Mouse (Mus musculus) heart, embryonic 10.5 days (tissue): ENCODE data around the gene Erf. TPM values are rescaled to one million over a fixed set of nuclear protein-coding genes. Genes with fewer than 3 reads are reported as not detected.

Experiments
- DNase-seq: peaks from one replicate; pipeline ENCODE4 v3.0.0-alpha.2; 2017; ENCODE audit warnings: low spot score
- H3K27ac ChIP-seq: fragments of 300-500 bp; sonication (generic); 2 replicates; pipeline ENCODE4 v1.5.1; 2016; ENCODE audit warnings: mild to moderate bottlenecking
- H3K27me3 ChIP-seq: fragments of 300-500 bp; sonication (generic); 2 replicates; pipeline ENCODE4 v1.6.1; 2016; ENCODE audit warnings: mild to moderate bottlenecking; ENCODE audit not compliant: poor library complexity, insufficient read depth, severe bottlenecking
- H3K36me3 ChIP-seq: fragments of 300-500 bp; sonication (generic); 2 replicates; pipeline ENCODE4 v1.6.1; 2016; ENCODE audit warnings: mild to moderate bottlenecking, moderate library complexity
- H3K4me1 ChIP-seq: fragments of 300-500 bp; sonication (generic); 2 replicates; pipeline ENCODE4 v1.6.1; 2016; ENCODE audit warnings: mild to moderate bottlenecking
- H3K4me3 ChIP-seq: fragments of 300-500 bp; sonication (generic); 2 replicates; pipeline ENCODE4 v1.5.1; 2016; ENCODE audit warnings: mild to moderate bottlenecking, moderate library complexity
- H3K9me3 ChIP-seq: fragments of 300-500 bp; sonication (generic); 2 replicates; pipeline ENCODE4 v1.6.1; 2016; ENCODE audit warnings: mild to moderate bottlenecking, moderate library complexity
- WGBS: fragments of 180-500 bp; shearing (Covaris S2); methylation state at CpG from one replicate; pipeline ENCODE4 v1.1.7; 2016; 5-methylcytosine and 5-hydroxymethylcytosine counted together
- polyA plus RNA-seq: library from polyadenylated mRNA; unstranded; fragments of >200 nt; fragmentation: Nextera tagmentation; extraction: Ambion mirVana; gene quantifications from 2 replicates; pipeline ENCODE4 v1.2.1, GENCODE M21; 2016

Erf gene
- polyA plus RNA-seq, 1 experiment from 2014 or later = 17.9 TPM

DNA sequence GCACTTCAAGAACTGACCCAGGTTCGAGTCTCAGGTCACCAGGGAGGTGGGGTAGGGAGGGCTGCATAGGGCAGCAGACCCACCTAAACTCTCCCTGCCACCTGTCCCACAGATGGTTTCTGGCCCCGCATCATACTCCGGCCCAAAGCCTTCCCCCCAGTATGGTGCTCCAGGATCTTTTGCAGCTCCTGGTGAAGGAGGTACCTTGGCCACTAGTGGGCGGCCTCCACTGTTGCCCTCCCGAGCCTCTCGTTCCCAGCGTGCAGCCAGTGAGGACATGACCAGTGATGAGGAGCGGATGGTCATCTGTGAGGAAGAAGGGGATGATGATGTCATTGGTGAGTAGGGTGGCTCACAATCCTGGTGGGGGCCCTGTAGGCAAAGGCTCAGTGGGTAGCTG, 36.4 kb upstream of the Erf start:
- peaks cover 75% of the 10 kb centered on the region for H3K36me3 ChIP-seq
- H3K27me3 ChIP-seq = no peaks in the 10 kb centered on the region
- H3K4me3 ChIP-seq = no peak overlapping the region
- no peak overlapping the region for H3K27ac ChIP-seq
- H3K9me3 ChIP-seq = no peaks in the 10 kb centered on the region; the same call in 1 of the 2 replicates
- peaks cover 27% of the 10 kb centered on the region for H3K4me1 ChIP-seq
- 79% methylated on average over 8 of the region's 8 CpGs for WGBS
- no peak for DNase-seq

- Histone ChIP-seq H3K27me3 (no peaks in the 10 kb centered on the region), H3K36me3 (peaks cover 62% of the 10 kb centered on the region), H3K27ac (no peak overlapping the region), H3K4me1 (peaks cover 39% of the 10 kb centered on the region), H3K4me3 (no peak overlapping the region), H3K9me3 (no peaks in the 10 kb centered on the region; the same call in 1 of the 2 replicates)
- 88% methylated on average over 20 of the region's 20 CpGs for WGBS
- DNase-seq = no peak
Observed at GRCm38 (mm10) chr7:25285511-25286238, 35.1 kb upstream of the Erf start.

GRCm38 (mm10) chr7:25284766-25285165, 34.2 kb upstream of the Erf start:
- no peak overlapping the region for H3K4me3 ChIP-seq
- DNase-seq = no peak
- H3K27me3 ChIP-seq = no peaks in the 10 kb centered on the region
- H3K36me3 ChIP-seq = peaks cover 53% of the 10 kb centered on the region
- H3K4me1 ChIP-seq = peaks cover 46% of the 10 kb centered on the region
- 74% methylated on average over 5 of the region's 5 CpGs for WGBS
- no peaks in the 10 kb centered on the region; the same call in 1 of the 2 replicates for H3K9me3 ChIP-seq
- H3K27ac ChIP-seq = 0 out of 2 replicates have a peak overlapping the region, but pooled peaks have one; percentile 25

DNA sequence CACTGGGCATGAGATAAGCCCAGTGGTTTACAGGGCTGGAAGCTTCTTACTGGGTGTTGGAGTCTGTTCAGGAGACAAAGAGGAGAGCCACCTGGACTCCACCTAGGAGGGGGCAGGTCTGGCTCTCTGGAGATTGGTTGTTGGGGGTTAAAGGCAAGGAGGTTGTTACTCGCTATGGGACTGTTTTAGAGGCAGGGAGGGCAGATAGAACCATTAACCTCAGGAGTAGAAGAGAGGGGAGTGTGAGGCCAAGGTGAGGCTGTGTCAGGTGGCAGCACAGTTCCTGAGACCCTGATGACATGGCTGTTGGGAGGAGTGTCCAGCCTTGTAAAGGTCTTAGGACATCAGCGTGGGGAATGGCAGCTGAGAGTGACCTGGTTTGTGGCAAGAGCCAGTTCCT, 33.6 kb upstream of the Erf start:
- 69% methylated on average over 2 of the region's 2 CpGs for WGBS
- H3K27ac ChIP-seq = peak overlapping the region; percentile 98; the same call in 1 of the 2 replicates
- no peaks in the 10 kb centered on the region for H3K27me3 ChIP-seq
- H3K4me3 ChIP-seq = peak overlapping the region; percentile 89
- H3K9me3 ChIP-seq = no peaks in the 10 kb centered on the region
- H3K36me3 ChIP-seq = peaks cover 47% of the 10 kb centered on the region
- DNase-seq = no peak
- peaks cover 52% of the 10 kb centered on the region for H3K4me1 ChIP-seq

GRCm38 (mm10) chr7:25283637-25284036, 33.1 kb upstream of the Erf start:
- 20% methylated on average over 5 of the region's 5 CpGs for WGBS
- Histone ChIP-seq H3K9me3 (no peaks in the 10 kb centered on the region), H3K4me1 (peaks cover 52% of the 10 kb centered on the region)

DNA sequence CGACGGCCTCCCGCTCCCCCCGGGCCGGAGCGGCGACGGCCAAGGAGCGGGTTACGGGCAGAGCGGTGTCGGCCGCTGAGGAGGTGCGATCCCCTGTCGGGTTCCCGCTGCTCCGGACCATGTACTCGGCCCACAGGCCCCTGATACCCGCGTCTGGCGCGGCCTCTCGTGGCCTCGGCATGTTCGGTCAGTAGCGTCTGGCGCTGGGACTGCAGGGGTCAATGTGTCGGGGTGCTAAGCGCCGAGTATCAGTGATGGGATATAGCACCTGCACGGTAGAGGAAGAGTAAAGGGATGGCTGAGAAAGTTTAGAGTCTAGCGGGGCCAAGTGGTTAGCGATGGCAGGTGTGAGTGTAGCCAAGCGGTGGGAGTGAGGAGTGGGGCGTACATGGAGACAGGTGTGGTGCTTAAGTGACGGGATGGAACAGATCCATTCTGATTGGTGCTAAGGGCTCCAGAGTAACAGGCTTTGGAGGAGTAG, 32.2 kb upstream of the Erf start:
- Histone ChIP-seq H3K4me1 (peaks cover 55% of the 10 kb centered on the region), H3K4me3 (peak overlapping the region; percentile 89), H3K9me3 (no peaks in the 10 kb centered on the region), H3K36me3 (peaks cover 33% of the 10 kb centered on the region), H3K27me3 (no peaks in the 10 kb centered on the region), H3K27ac (peak overlapping the region; percentile 98)
- WGBS = under 1% methylated on average over 34 of the region's 36 CpGs
- peak; percentile 90 for DNase-seq

More at GRCm38 (mm10) chr7:25283637-25284036, 33.1 kb upstream of the Erf start:
- Histone ChIP-seq H3K4me3 (peak overlapping the region; percentile 89), H3K27me3 (no peaks in the 10 kb centered on the region), H3K36me3 (peaks cover 41% of the 10 kb centered on the region), H3K27ac (peak overlapping the region; percentile 98)
- no peak for DNase-seq

DNA sequence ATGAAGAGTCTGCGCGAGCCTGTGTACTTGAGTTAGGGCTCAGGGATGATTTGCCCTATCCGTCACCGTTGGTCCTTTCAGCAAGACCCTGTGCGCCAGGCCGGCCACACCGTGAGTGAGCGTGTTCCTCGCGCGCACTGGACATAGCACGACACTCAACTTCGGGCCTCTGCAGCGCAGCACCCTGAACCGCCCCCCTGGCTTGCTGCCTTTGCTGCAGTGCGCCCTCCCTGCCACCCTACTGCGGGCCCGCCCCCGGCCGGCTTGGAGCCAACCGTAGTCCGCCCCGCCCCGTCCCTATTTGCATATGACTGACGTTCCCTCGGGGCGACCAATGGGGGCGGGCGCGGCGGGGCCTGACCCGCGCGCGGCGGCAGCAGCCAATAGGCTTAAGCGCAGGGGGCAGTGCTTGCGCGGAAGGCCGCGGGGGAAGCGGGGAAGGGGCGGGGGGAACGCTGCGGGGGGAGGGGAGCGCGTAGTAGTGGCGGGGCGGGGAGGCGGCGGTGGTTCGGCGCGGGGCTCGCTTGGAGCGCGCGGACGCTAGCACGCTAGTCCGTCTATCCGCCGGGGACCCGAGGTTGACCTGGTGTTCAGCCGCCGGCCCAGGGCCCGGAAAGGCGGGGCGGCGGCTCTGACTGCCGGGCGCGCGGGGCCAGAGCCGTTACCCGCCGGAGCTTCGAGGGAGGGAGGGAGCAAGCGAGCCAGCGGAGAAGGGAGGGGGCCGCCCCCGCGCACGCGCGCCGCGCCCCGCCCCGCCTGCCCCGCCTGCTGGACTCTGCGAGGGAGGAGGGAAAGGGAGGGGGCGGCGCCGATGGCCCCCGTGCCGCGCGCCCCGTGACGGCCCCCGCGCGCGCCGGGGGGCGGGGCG, 31.4 kb upstream of the Erf start:
- peak; percentile 99 for DNase-seq
- peaks cover 63% of the 10 kb centered on the region for H3K4me1 ChIP-seq
- 2% methylated on average over 77 of the region's 108 CpGs for WGBS

DNA sequence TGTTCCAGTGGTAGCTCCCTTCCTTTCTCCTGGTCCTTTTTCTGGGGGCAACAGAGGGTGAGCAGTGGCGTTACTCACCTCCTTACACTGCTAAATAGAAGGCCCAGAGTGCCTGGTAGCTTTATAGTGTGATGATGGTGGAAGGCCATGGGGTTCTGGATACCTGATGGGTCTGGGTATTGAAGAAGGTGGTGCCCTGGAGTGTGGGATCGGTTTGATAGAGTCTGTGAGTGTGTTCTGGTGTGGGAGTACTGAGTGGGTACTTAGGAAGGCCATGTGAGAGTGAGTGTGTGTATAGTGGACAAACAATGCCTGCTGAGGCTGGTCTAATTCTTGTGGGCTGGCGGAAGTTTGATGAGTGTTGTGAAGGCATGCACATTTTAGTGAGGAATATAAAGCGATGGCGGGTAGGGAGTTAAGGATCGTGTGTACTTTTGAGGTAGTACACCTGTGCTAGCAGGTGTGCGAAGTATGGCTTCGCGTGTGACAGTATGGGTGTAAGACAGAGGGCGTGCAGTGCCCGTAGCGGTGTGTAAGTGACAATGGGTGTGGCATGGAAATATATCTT, 30.7 kb upstream of the Erf start:
- no peaks in the 10 kb centered on the region for H3K27me3 ChIP-seq
- H3K36me3 ChIP-seq = peaks cover 18% of the 10 kb centered on the region
- 24% methylated on average over 12 of the region's 12 CpGs for WGBS
- no peaks in the 10 kb centered on the region for H3K9me3 ChIP-seq
- DNase-seq = no peak
- H3K27ac ChIP-seq = peak overlapping the region; percentile 98
- H3K4me1 ChIP-seq = peaks cover 69% of the 10 kb centered on the region
- peak overlapping the region; percentile 89 for H3K4me3 ChIP-seq

More for the DNA sequence above, 31.4 kb upstream of the Erf start:
- Histone ChIP-seq H3K9me3 (no peaks in the 10 kb centered on the region), H3K27me3 (no peaks in the 10 kb centered on the region), H3K4me3 (peak overlapping the region; percentile 89), H3K27ac (peak overlapping the region; percentile 98), H3K36me3 (peaks cover 25% of the 10 kb centered on the region)

DNA sequence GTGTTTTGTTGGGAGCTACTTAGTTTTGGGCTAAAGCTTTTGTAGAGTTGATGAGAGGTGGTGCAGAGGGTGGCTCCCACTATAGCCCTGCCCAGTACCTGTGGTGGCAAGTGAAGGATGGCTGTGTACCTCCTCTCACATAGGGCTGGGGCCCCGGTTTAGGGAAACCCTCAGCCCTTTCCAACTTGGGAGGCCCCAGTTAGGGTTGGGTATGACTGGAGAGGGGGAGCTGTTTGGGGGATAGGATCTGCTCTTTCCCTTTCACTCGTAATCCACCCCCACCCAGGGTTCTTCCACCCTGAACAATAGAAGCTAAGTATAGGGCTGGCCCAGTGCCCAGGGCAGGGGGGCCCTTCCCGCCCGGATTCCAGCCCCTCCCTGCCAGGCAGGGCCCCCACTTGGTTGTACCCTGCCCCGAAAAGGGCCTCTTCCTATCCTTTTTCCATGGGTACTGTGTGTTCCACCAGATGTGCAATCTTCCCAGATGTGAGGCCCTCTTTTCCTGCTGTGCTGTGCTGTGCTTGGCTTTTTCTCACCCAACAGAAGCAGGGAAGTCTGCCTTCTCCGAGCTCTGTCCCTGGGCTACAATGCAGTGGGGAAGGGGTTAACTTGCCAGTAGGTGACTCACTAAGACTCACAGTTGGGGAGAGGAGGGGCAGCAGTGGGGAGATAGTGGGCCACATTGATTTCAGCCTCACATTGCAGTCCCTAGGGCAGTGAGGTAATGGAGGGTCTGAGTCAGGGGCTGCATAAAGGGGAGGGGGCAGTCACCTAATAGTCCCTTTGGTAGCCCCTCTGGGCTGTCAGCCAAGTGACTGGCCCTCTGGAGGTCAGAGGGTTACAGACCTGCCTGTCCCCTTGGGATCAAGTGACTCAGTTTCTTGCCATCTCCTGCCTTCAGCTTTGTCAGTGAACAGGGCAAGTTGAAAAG, 29.6 kb upstream of the Erf start:
- peak; percentile 93 for DNase-seq
- Histone ChIP-seq H3K9me3 (no peaks in the 10 kb centered on the region), H3K36me3 (peaks cover 6% of the 10 kb centered on the region), H3K27me3 (no peaks in the 10 kb centered on the region), H3K4me1 (peaks cover 79% of the 10 kb centered on the region), H3K4me3 (peak overlapping the region; percentile 89), H3K27ac (peak overlapping the region; percentile 98)
- WGBS = 2% methylated on average over 6 of the region's 6 CpGs

DNA sequence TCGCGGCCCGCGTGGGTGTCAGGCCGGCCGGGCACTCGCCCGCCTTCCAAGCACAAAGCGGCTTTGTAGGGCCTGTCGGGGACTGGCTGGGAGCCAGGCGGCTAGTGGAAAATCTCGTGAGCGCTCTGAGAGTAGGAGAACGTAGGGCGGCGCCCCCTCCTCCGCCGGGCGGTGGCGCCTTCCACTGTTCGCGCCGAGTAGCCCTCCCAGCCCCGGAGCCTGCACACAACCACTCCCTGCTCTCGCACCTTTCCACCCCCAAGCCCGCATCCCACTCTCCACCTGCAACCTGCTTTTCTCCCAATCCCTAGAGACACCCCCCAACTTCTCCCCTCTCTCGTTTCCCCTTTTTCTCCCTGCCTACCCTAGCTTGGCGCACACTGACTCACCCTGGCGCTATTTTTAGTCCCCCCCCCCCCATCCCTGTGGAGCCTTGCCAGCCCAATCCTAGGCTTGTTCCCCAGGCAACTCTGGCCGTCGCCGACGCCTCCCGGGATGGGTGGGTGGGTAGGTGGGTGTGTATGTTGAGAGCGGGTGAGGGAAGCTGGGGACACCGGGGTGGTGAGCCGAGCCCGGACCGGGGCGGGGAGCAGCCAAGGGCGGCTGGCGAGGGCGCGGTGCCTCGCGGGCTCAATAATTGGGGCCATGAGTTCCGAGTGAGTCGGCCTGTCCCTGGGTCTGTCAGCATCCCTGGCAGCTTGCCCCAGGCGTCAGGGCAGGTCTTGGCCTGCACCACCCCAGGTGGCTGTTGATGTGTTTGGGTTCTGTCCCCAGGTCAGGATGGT, 28.7 kb upstream of the Erf start:
- under 1% methylated on average over 47 of the region's 49 CpGs for WGBS

GRCm38 (mm10) chr7:25278341-25279075, 27.9 kb upstream of the Erf start:
- DNase-seq = peak; percentile 97
- H3K36me3 ChIP-seq = peaks cover 6% of the 10 kb centered on the region; the same call in 1 of the 2 replicates
- H3K27ac ChIP-seq = peak overlapping the region; percentile 98
- WGBS = under 1% methylated on average over 53 of the region's 60 CpGs
- no peaks in the 10 kb centered on the region for H3K9me3 ChIP-seq
- H3K4me3 ChIP-seq = peak overlapping the region; percentile 89
- H3K4me1 ChIP-seq = peaks cover 78% of the 10 kb centered on the region
- no peaks in the 10 kb centered on the region for H3K27me3 ChIP-seq

More for the DNA sequence above, 28.7 kb upstream of the Erf start:
- Histone ChIP-seq H3K27ac (peak overlapping the region; percentile 98), H3K9me3 (no peaks in the 10 kb centered on the region), H3K36me3 (no peaks in the 10 kb centered on the region), H3K27me3 (no peaks in the 10 kb centered on the region), H3K4me1 (peaks cover 78% of the 10 kb centered on the region), H3K4me3 (peak overlapping the region; percentile 89)
- peak; percentile 92 for DNase-seq
